Comparison of ENCODE assay signal across 10 mouse cellular contexts in the genomic region with DNA sequence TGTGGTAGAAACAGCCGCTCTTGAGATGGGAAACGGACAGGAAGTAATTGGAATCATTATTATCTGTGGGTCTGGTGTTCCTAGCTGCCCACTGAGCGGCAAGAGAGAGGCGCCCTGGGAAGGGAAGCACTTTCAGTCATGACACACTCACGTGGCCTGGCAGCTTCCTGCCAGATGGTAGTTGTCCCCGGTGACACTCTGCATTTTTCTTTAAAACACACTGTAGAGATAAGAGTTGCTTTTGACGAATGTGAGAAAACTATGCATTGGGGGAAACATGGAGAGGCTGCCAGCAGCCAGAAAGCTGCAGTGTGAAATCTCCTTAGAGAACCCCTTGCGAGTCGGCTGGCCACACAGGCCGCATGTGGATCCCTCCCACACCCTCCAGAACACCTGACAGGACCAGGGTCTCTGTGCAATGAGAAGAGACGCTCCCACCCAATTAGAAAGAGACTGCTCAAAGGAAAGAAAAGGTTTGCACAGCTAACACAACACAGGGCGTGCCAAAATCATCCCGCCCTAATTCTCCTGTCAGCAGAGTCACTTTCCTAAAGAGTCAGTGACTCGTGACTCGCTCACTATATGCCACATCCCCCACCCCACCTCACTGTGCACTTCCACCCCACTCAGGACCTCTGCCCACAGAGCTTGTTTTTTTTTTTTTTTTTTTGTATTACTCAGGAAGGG.
DNase-seq lines count a peak whose midpoint lies in the region; ATAC-seq and TF ChIP-seq lines count a peak whose summit lies in the region.
"Had no signal": no experiment of that assay in that cellular context is flagged by ENCODE, and none has a peak within 500 bp of the region (broad histone marks: within the 10 kb centered on the region; RNA-seq: fewer than 3 reads in every experiment).

No protein-coding gene starts in this region.

- DNase-seq in forebrain, embryonic 11.5 days (ENCODE audit: low spot score) = peak; percentile 11
- peak; percentile 60 for DNase-seq in A20 (ENCODE audit: low read depth, low spot score)
- peak; percentile 26 to 42 for DNase-seq in kidney, postnatal 36 days
- no peak for DNase-seq in limb, embryonic 10.5 days (ENCODE audit: low spot score)
- DNase-seq in urinary bladder, postnatal 14 days (ENCODE audit: low spot score) = no peak

- H3K36me3 ChIP-seq in forebrain, embryonic 11.5 days (ENCODE audit: control insufficient read depth, insufficient read depth, low read length) = no peaks in the 10 kb centered on the region
- no peaks in the 10 kb centered on the region for H3K36me3 ChIP-seq in forebrain, embryonic 13.5 days (ENCODE audit: poor library complexity, severe bottlenecking)
- H3K36me3 ChIP-seq in heart, embryonic 11.5 days (ENCODE audit: control insufficient read depth, insufficient read depth, low read length) = no peaks in the 10 kb centered on the region
- H3K36me3 ChIP-seq in limb, embryonic 10.5 days = no peaks in the 10 kb centered on the region
- H3K36me3 ChIP-seq: embryonic facial prominence, embryonic 15.5 days had no signal

- TF ChIP-seq CTCF in olfactory bulb, adult 2 months (IDR thresholded peaks at IDR 0.05; ENCODE audit: insufficient read depth, low read depth, low read length) = no peak

- H3K4me2 ChIP-seq in forebrain, embryonic 11.5 days (ENCODE audit: low read depth, low read length, severe bottlenecking) = no peak overlapping the region
- no peak overlapping the region for H3K4me2 ChIP-seq in forebrain, embryonic 13.5 days
- no peak overlapping the region for H3K4me2 ChIP-seq in heart, embryonic 11.5 days
- H3K4me2 ChIP-seq: embryonic facial prominence, embryonic 15.5 days had no signal

- TF ChIP-seq POLR2A in olfactory bulb, adult 2 months (IDR thresholded peaks at IDR 0.05; ENCODE audit: insufficient read depth, low read depth, low read length) = no peak

- H3K27me3 ChIP-seq in forebrain, embryonic 11.5 days (ENCODE audit: control insufficient read depth, insufficient read depth, low read length) = no peaks in the 10 kb centered on the region
- H3K27me3 ChIP-seq in forebrain, embryonic 13.5 days = no peaks in the 10 kb centered on the region
- no peaks in the 10 kb centered on the region for H3K27me3 ChIP-seq in heart, embryonic 11.5 days (ENCODE audit: control insufficient read depth, insufficient read depth, low read length)
- H3K27me3 ChIP-seq in limb, embryonic 10.5 days (ENCODE audit: low read depth, poor library complexity, severe bottlenecking) = no peaks in the 10 kb centered on the region
- H3K27me3 ChIP-seq: embryonic facial prominence, embryonic 15.5 days had no signal

- H3K4me3 ChIP-seq in forebrain, embryonic 11.5 days (ENCODE audit: low read depth, low read length) = no peak overlapping the region
- H3K4me3 ChIP-seq in forebrain, embryonic 13.5 days = no peak overlapping the region
- H3K4me3 ChIP-seq in heart, embryonic 11.5 days (ENCODE audit: low read depth, low read length) = no peak overlapping the region
- H3K4me3 ChIP-seq in olfactory bulb, adult 2 months (ENCODE audit: insufficient read depth, low read depth, low read length) = no peak overlapping the region
- H3K4me3 ChIP-seq in limb, embryonic 10.5 days = no peak overlapping the region
- H3K4me3 ChIP-seq: embryonic facial prominence, embryonic 15.5 days; myocyte had no signal

- H3K9me3 ChIP-seq in forebrain, embryonic 11.5 days (ENCODE audit: control insufficient read depth, low read length) = no peaks in the 10 kb centered on the region
- no peaks in the 10 kb centered on the region for H3K9me3 ChIP-seq in forebrain, embryonic 13.5 days (replicated peaks)
- no peaks in the 10 kb centered on the region for H3K9me3 ChIP-seq in heart, embryonic 11.5 days (replicated peaks; ENCODE audit: control insufficient read depth, low read length)
- no peaks in the 10 kb centered on the region for H3K9me3 ChIP-seq in limb, embryonic 10.5 days (replicated peaks)
- H3K9me3 ChIP-seq: embryonic facial prominence, embryonic 15.5 days had no signal

- no peak overlapping the region for H3K9ac ChIP-seq in forebrain, embryonic 11.5 days (ENCODE audit: low read length)
- H3K9ac ChIP-seq in forebrain, embryonic 13.5 days = no peak overlapping the region
- H3K9ac ChIP-seq in heart, embryonic 11.5 days (ENCODE audit: low read depth, low read length) = no peak overlapping the region
- H3K9ac ChIP-seq: embryonic facial prominence, embryonic 15.5 days had no signal

- peaks cover 11% of the 10 kb centered on the region; the same call in 1 of the 2 replicates for H3K4me1 ChIP-seq in forebrain, embryonic 11.5 days (replicated peaks; ENCODE audit: control insufficient read depth, insufficient read depth, low read length)
- H3K4me1 ChIP-seq in forebrain, embryonic 13.5 days = peaks cover 21% of the 10 kb centered on the region
- H3K4me1 ChIP-seq in heart, embryonic 11.5 days (ENCODE audit: control insufficient read depth, insufficient read depth, low read length) = peaks cover 18% of the 10 kb centered on the region
- H3K4me1 ChIP-seq in olfactory bulb, adult 2 months (ENCODE audit: control insufficient read depth, insufficient read depth, low read length) = peaks cover 23% of the 10 kb centered on the region
- H3K4me1 ChIP-seq in limb, embryonic 10.5 days = peaks cover 26% of the 10 kb centered on the region

- no peak overlapping the region for H3K27ac ChIP-seq in forebrain, embryonic 11.5 days (ENCODE audit: low read depth, low read length)
- no peak overlapping the region for H3K27ac ChIP-seq in forebrain, embryonic 13.5 days
- 0 out of 2 replicates have a peak overlapping the region, but pooled peaks have one; percentile 31 for H3K27ac ChIP-seq in heart, embryonic 11.5 days (ENCODE audit: low read depth, low read length)
- H3K27ac ChIP-seq in olfactory bulb, adult 2 months (ENCODE audit: insufficient read depth, low read depth, low read length) = peak overlapping the region; percentile 23; the same call in 1 of the 2 replicates
- H3K27ac ChIP-seq in limb, embryonic 10.5 days = no peak overlapping the region
- H3K27ac ChIP-seq: embryonic facial prominence, embryonic 15.5 days had no signal

- no peak for ATAC-seq in forebrain, embryonic 11.5 days (replicated peaks; ENCODE audit: low FRiP score)
- ATAC-seq in forebrain, embryonic 13.5 days = no peak
- ATAC-seq in heart, embryonic 11.5 days (replicated peaks; ENCODE audit: insufficient number of reproducible peaks, low FRiP score, low TSS enrichment) = no peak; the same call in 1 of the 2 replicates

- 72% methylated on average over 15 of the region's 15 CpGs for WGBS in forebrain, embryonic 11.5 days
- WGBS in forebrain, embryonic 13.5 days = 58% methylated on average over 15 of the region's 15 CpGs
- WGBS in heart, embryonic 11.5 days (ENCODE audit: insufficient replicate concordance) = 25% methylated on average over 15 of the region's 15 CpGs
- WGBS in olfactory bulb, adult 2 months = 42% methylated on average over 15 of the region's 15 CpGs
- WGBS in limb, embryonic 10.5 days = 56% methylated on average over 15 of the region's 15 CpGs

Comparison
In these comparisons a context has a peak if more than half of its experiments do, and no peak if none do; other contexts are left out.
1. DNase-seq: peak in forebrain, embryonic 11.5 days (single experiment), A20 (single experiment) and kidney, postnatal 36 days (2 of 2); none in limb, embryonic 10.5 days (single experiment) and urinary bladder, postnatal 14 days (single experiment).
2. H3K27ac ChIP-seq: peak in heart, embryonic 11.5 days (single experiment) and olfactory bulb, adult 2 months (single experiment); none in forebrain, embryonic 11.5 days (single experiment), forebrain, embryonic 13.5 days (single experiment) and limb, embryonic 10.5 days (single experiment).